Mouse (Mus musculus) CH12.LX (cell line): ENCODE measurements around the gene Wnt1. TPM values are rescaled to one million over a fixed set of nuclear protein-coding genes. Genes with fewer than 3 reads are reported as not detected.

Source experiments
- polyA plus RNA-seq: library from polyadenylated mRNA; unstranded; fragments of >175 nt; gene quantifications from 2 replicates; pipeline ENCODE4 v1.2.1, GENCODE M21; 2012; ENCODE audit warnings: low read depth; ENCODE audit not compliant: insufficient read length
- total RNA-seq, 2 experiments: library from RNA; depleted of rRNA; stranded (reverse); fragments of 300-350 nt in 1 of 2; fragments of >200 nt in 1 of 2; gene quantifications; 2 replicates each; pipeline ENCODE4 v1.2.3; 2012 to 2014

The Wnt1 gene
- total and polyA plus RNA-seq, 3 experiments, result not detected

Other genes with a start within 250 kb of the Wnt1 start
- 36.8 and 42.1 TPM in 2 replicates for gene Ccnt1, start 218.9 kb upstream of the Wnt1 start, total RNA-seq (2012; rRNA removed)
- gene Ccnt1, start 218.9 kb upstream of the Wnt1 start, total RNA-seq (2014; rRNA removed), result 38.1 and 41.3 TPM in 2 replicates
- 62.1 and 73.3 TPM in 2 replicates for gene Ccnt1, start 218.9 kb upstream of the Wnt1 start, polyA plus RNA-seq
- not detected in 2 replicates for gene 4930415O20Rik, start 218.9 kb upstream of the Wnt1 start, total RNA-seq (2012; rRNA removed)
- gene 4930415O20Rik, start 218.9 kb upstream of the Wnt1 start, total RNA-seq (2014; rRNA removed), result not detected in 2 replicates
- not detected in 2 replicates for gene 4930415O20Rik, start 218.9 kb upstream of the Wnt1 start, polyA plus RNA-seq
- 1.5 and 2.6 TPM in 2 replicates for gene Adcy6, start 179.8 kb upstream of the Wnt1 start, total RNA-seq (2012; rRNA removed)
- gene Adcy6, start 179.8 kb upstream of the Wnt1 start, total RNA-seq (2014; rRNA removed), result 0.05 TPM in 1 of 2 replicates, not detected in the other
- gene Adcy6, start 179.8 kb upstream of the Wnt1 start, polyA plus RNA-seq, result 0.06 and 0.11 TPM in 2 replicates
- 2.9 and 4.3 TPM in 2 replicates for gene Cacnb3, start 159.0 kb upstream of the Wnt1 start, total RNA-seq (2012; rRNA removed)
- gene Cacnb3, start 159.0 kb upstream of the Wnt1 start, total RNA-seq (2014; rRNA removed), result 2.3 and 2.5 TPM in 2 replicates
- gene Cacnb3, start 159.0 kb upstream of the Wnt1 start, polyA plus RNA-seq, result 5.7 and 7.0 TPM in 2 replicates
- gene Ddx23, start 127.0 kb upstream of the Wnt1 start, total RNA-seq (2012; rRNA removed), result 103 and 132 TPM in 2 replicates
- 58.5 and 59.4 TPM in 2 replicates for gene Ddx23, start 127.0 kb upstream of the Wnt1 start, total RNA-seq (2014; rRNA removed)
- 148 and 181 TPM in 2 replicates for gene Ddx23, start 127.0 kb upstream of the Wnt1 start, polyA plus RNA-seq
- gene Rnd1, start 112.4 kb upstream of the Wnt1 start, total RNA-seq (2012; rRNA removed), result 3.8 and 6.3 TPM in 2 replicates
- gene Rnd1, start 112.4 kb upstream of the Wnt1 start, total RNA-seq (2014; rRNA removed), result 5.8 and 9.4 TPM in 2 replicates
- 5.7 and 6.0 TPM in 2 replicates for gene Rnd1, start 112.4 kb upstream of the Wnt1 start, polyA plus RNA-seq
- 0.13 TPM in 1 of 2 replicates, not detected in the other for gene Ccdc65, start 81.7 kb upstream of the Wnt1 start, total RNA-seq (2012; rRNA removed)
- gene Ccdc65, start 81.7 kb upstream of the Wnt1 start, total RNA-seq (2014; rRNA removed), result not detected in 2 replicates
- gene Ccdc65, start 81.7 kb upstream of the Wnt1 start, polyA plus RNA-seq, result 0.11 and 0.14 TPM in 2 replicates
- gene Fkbp11, start 61.7 kb upstream of the Wnt1 start, total RNA-seq (2012; rRNA removed), result 75.0 and 132 TPM in 2 replicates
- 21.0 and 23.4 TPM in 2 replicates for gene Fkbp11, start 61.7 kb upstream of the Wnt1 start, total RNA-seq (2014; rRNA removed)
- 22.2 and 27.6 TPM in 2 replicates for gene Fkbp11, start 61.7 kb upstream of the Wnt1 start, polyA plus RNA-seq
- gene Arf3, start 26.6 kb upstream of the Wnt1 start, total RNA-seq (2012; rRNA removed), result 32.5 and 33.8 TPM in 2 replicates
- 33.9 and 41.0 TPM in 2 replicates for gene Arf3, start 26.6 kb upstream of the Wnt1 start, total RNA-seq (2014; rRNA removed)
- 158 and 182 TPM in 2 replicates for gene Arf3, start 26.6 kb upstream of the Wnt1 start, polyA plus RNA-seq
- gene Wnt10b, start 11.7 kb upstream of the Wnt1 start, total RNA-seq (2012; rRNA removed), result 19.1 and 25.4 TPM in 2 replicates
- gene Wnt10b, start 11.7 kb upstream of the Wnt1 start, total RNA-seq (2014; rRNA removed), result 61.6 and 64.4 TPM in 2 replicates
- gene Wnt10b, start 11.7 kb upstream of the Wnt1 start, polyA plus RNA-seq, result 56.2 and 58.0 TPM in 2 replicates
- 0.04 TPM in 1 of 2 replicates, not detected in the other for gene Ddn, start 19.6 kb downstream of the Wnt1 start, total RNA-seq (2012; rRNA removed)
- gene Ddn, start 19.6 kb downstream of the Wnt1 start, total RNA-seq (2014; rRNA removed), result not detected in 2 replicates
- gene Ddn, start 19.6 kb downstream of the Wnt1 start, polyA plus RNA-seq, result 0.08 TPM in 1 of 2 replicates, not detected in the other
- 49.4 and 63.2 TPM in 2 replicates for gene Prkag1, start 41.7 kb downstream of the Wnt1 start, total RNA-seq (2012; rRNA removed)
- 87.5 and 89.4 TPM in 2 replicates for gene Prkag1, start 41.7 kb downstream of the Wnt1 start, total RNA-seq (2014; rRNA removed)
- gene Prkag1, start 41.7 kb downstream of the Wnt1 start, polyA plus RNA-seq, result 66.1 and 73.2 TPM in 2 replicates
- 14.1 and 15.6 TPM in 2 replicates for gene Kmt2d, start 81.3 kb downstream of the Wnt1 start, total RNA-seq (2012; rRNA removed)
- gene Kmt2d, start 81.3 kb downstream of the Wnt1 start, total RNA-seq (2014; rRNA removed), result 4.3 and 4.8 TPM in 2 replicates
- 22.7 TPM in 2 replicates for gene Kmt2d, start 81.3 kb downstream of the Wnt1 start, polyA plus RNA-seq
- 11.1 and 13.9 TPM in 2 replicates for gene Rhebl1, start 104.7 kb downstream of the Wnt1 start, total RNA-seq (2012; rRNA removed)
- 17.6 and 23.2 TPM in 2 replicates for gene Rhebl1, start 104.7 kb downstream of the Wnt1 start, total RNA-seq (2014; rRNA removed)
- 23.3 and 25.1 TPM in 2 replicates for gene Rhebl1, start 104.7 kb downstream of the Wnt1 start, polyA plus RNA-seq
- not detected in 2 replicates for gene Dhh, start 108.7 kb downstream of the Wnt1 start, total RNA-seq (2012; rRNA removed)
- not detected in 2 replicates for gene Dhh, start 108.7 kb downstream of the Wnt1 start, total RNA-seq (2014; rRNA removed)
- not detected in 2 replicates for gene Dhh, start 108.7 kb downstream of the Wnt1 start, polyA plus RNA-seq
- 19.7 and 23.4 TPM in 2 replicates for gene Lmbr1l, start 128.4 kb downstream of the Wnt1 start, total RNA-seq (2012; rRNA removed)
- 27.5 and 30.4 TPM in 2 replicates for gene Lmbr1l, start 128.4 kb downstream of the Wnt1 start, total RNA-seq (2014; rRNA removed)
- gene Lmbr1l, start 128.4 kb downstream of the Wnt1 start, polyA plus RNA-seq, result 22.4 and 27.9 TPM in 2 replicates
- gene Tuba1b, start 144.7 kb downstream of the Wnt1 start, total RNA-seq (2012; rRNA removed), result 1,149 and 1,670 TPM in 2 replicates
- 2,803 and 2,960 TPM in 2 replicates for gene Tuba1b, start 144.7 kb downstream of the Wnt1 start, total RNA-seq (2014; rRNA removed)
- 2,789 and 2,851 TPM in 2 replicates for gene Tuba1b, start 144.7 kb downstream of the Wnt1 start, polyA plus RNA-seq
- gene Gm49450, start 163.7 kb downstream of the Wnt1 start, total RNA-seq (2012; rRNA removed), result 0.38 TPM in 1 of 2 replicates, not detected in the other
- 0.81 and 4.7 TPM in 2 replicates for gene Gm49450, start 163.7 kb downstream of the Wnt1 start, total RNA-seq (2014; rRNA removed)
- gene Gm49450, start 163.7 kb downstream of the Wnt1 start, polyA plus RNA-seq, result 125 TPM in 1 of 2 replicates, not detected in the other
- gene Tuba1a, start 163.8 kb downstream of the Wnt1 start, total RNA-seq (2012; rRNA removed), result 153 and 181 TPM in 2 replicates
- 438 and 533 TPM in 2 replicates for gene Tuba1a, start 163.8 kb downstream of the Wnt1 start, total RNA-seq (2014; rRNA removed)
- 254 and 283 TPM in 2 replicates for gene Tuba1a, start 163.8 kb downstream of the Wnt1 start, polyA plus RNA-seq
- 178 and 229 TPM in 2 replicates for gene Tuba1c, start 240.0 kb downstream of the Wnt1 start, total RNA-seq (2012; rRNA removed)
- 359 and 390 TPM in 2 replicates for gene Tuba1c, start 240.0 kb downstream of the Wnt1 start, total RNA-seq (2014; rRNA removed)
- gene Tuba1c, start 240.0 kb downstream of the Wnt1 start, polyA plus RNA-seq, result 183 and 220 TPM in 2 replicates